Mouse (Mus musculus) subcutaneous adipose tissue, adult 2 months (tissue): ENCODE results near the gene Mrpl33. TPM values are rescaled to one million over a fixed set of nuclear protein-coding genes. Genes with fewer than 3 reads are reported as not detected.

ENCODE experiments used
- polyA plus RNA-seq: library from polyadenylated mRNA; depleted of rRNA; stranded (reverse); fragments of >200 nt; gene quantifications from 2 replicates; pipeline ENCODE4 v1.2.3, GENCODE M21; 2012; ENCODE audit warnings: low replicate concordance; rRNA removed

Gene Mrpl33
- 29.5 and 31.3 TPM in 2 replicates for polyA plus RNA-seq

DNA sequence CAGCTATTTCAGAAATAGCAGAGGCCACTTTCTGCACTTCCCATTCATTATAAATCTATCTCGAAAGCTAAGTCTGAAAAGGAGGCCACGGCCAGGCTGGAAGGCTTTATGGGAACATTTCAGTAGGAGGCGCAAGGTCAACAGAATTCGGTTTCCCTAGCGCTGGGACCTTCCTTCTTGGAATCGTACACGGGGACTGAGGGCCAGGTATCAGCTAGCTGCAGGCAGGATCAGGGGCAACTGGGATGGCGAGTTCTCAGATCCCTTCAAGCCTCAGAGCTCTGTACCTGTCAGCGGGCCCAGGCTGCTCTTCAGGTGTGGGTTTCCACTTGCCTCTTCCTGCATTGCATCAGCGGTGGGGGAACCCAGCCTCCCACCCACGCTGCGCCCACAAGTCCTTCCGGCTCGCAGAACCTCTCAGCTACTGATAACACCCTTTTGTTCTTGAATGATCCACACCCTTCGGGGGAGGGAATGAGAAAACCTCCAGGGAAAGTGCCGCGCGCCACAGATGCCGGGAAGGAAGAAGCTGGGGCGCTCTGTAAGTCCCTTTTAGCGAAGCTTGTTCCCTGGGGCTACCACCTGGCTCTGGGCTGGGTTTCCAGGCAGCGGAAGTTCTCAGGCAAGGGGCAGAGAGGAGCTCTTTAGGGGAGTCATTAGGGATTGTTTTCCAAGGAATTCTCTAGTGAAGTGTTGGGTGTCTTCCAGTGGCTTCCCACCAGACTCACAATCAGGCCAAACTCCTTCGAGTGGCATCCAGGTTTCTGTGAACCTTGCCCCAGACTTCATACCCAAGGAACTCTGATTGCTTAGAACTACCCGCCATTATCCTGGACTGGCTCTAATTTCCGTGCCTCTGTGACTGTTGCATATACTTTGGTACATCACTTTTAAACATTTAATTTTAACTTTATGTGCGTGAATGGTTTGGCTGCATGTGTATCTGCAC lies at the start of gene Mrpl33:
Gene Mrpl33 (plus strand): TSS at position 455 of the 949 bp plus-strand sequence.

DNA sequence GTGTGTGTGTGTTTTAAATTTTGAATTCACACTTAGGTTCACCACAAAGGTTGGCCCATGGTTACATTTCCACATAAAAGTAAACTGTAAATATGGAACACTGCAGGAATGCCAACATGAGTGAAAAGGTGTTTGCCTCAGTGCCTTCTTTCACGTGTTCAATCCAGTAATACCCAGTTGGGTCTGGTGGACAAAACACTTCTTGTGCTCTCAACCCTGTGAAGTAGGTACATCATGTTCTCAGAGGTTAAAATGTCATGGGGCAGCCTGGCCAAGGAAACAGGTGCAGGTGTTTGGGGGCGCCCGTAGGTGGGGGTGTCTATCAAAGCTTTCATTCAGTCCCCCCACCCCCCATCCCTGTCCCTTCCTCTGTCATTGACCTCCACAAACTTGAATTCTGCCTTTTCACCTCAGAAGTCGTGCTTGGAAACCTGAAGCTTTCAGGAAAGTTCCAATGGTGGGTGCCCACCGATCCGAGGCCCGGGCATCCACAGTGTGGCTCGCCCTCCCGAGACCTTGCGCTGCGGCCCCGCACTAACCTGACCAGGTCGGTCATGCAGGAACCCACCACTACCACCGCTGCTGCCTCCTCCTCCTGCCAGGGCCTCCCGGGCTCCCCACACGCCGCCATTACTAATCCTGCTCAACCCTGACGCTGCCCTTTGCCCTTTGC lies 100.4 kb downstream of the Mrpl33 start, which contains the start of gene Rbks:
Gene Rbks (minus strand): TSS at position 657 of the 673 bp plus-strand sequence.

DNA sequence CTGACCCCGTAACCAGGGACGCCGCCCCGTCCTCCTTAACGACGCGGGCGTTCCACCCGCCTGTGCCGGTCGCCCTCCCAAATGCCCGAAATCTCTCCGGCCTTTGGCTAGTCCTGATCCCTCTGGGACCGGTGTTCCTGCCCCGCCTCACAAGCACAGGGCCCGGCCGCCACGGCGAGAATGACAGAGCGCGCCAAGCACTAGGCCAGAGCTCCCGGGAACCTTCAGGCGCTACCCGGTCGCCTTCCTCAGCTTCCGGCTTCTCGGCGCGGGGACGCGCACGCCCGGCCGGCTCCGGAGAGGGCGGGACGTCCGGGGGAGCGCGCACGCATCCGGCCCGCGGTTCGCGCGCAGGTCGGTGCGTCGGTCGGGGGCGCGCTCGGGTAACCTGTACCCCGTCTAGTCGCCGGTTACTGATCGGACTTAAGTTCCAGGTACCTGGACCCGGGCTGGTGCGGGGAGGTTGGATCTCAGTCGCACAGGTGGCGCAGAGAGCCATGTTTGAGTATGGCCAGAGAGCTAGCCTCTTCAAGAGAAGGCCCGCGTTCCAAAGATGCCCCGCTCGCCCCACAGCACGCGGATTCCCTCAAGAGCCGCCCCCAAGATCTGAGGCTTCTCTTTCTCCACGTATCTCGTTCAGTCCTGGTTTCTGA lies 101.0 kb downstream of the Mrpl33 start, which contains the start of gene Babam2:
Gene Babam2 (plus strand): TSS at position 41 of the 653 bp plus-strand sequence.

Other genes with a start within 250 kb of the Mrpl33 start
- gene Zfp512, start 144.5 kb upstream of the Mrpl33 start, polyA plus RNA-seq: 12.3 and 19.9 TPM in 2 replicates
- gene 4930548H24Rik, start 111.2 kb upstream of the Mrpl33 start, polyA plus RNA-seq: 0.09 TPM in 1 of 2 replicates, not detected in the other
- gene Gpn1, start 102.2 kb upstream of the Mrpl33 start, polyA plus RNA-seq: 13.5 and 22.9 TPM in 2 replicates
- 13.4 and 18.6 TPM in 2 replicates for gene Slc4a1ap, start 69.9 kb upstream of the Mrpl33 start, polyA plus RNA-seq
- gene Supt7l, start 69.1 kb upstream of the Mrpl33 start, polyA plus RNA-seq: 17.4 and 20.7 TPM in 2 replicates
- 3.9 and 5.9 TPM in 2 replicates for gene Rbks, start 100.7 kb downstream of the Mrpl33 start, polyA plus RNA-seq
- 43.9 and 60.4 TPM in 2 replicates for gene Babam2, start 100.7 kb downstream of the Mrpl33 start, polyA plus RNA-seq